8 mouse cellular contexts compared by ENCODE assay signal in the genomic region with DNA sequence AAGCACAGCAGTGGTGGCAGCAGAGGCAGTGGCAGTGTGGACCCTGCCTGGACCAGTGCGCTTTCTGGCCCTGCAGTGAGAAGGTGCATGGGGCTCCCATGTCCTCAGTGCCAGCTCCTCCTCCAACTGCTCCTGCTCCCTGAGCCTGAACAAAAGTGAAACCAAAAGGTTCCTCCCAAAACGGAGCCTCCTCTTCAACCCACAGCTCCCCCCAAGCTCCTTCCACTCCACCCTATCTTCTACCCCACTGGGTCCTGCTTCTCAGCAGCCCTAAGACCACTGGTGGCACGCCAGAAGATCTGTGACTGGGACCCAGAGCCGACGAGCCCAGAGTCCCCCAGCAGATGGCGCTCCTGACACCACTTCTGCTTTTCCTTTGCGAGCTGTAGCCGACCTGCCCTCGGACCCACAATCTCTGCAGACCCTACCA.
DNase-seq lines count a peak whose midpoint lies in the region; ATAC-seq and TF ChIP-seq lines count a peak whose summit lies in the region.
"Not testable (repeated sequence)": the region's sequence is repeated elsewhere in the genome, so short reads cannot be mapped to it uniquely, and the experiment has no call there.

No protein-coding gene starts in this region.

- H3K4me3 ChIP-seq in forebrain, embryonic 11.5 days (ENCODE audit: low read depth, low read length); limb, embryonic 11.5 days (ENCODE audit: low read depth, low read length): not testable (repeated sequence)
- peak overlapping the region; percentile 30 for H3K4me3 ChIP-seq in heart, embryonic 13.5 days
- peak overlapping the region; percentile 43 for H3K4me3 ChIP-seq in olfactory bulb, adult 2 months (ENCODE audit: insufficient read depth, low read depth, low read length)

- not testable (repeated sequence) for H3K27me3 ChIP-seq in forebrain, embryonic 11.5 days (ENCODE audit: control insufficient read depth, insufficient read depth, low read length); heart, embryonic 13.5 days (replicated peaks); limb, embryonic 11.5 days (ENCODE audit: control insufficient read depth, insufficient read depth, low read length)

- H3K9me3 ChIP-seq in forebrain, embryonic 11.5 days (ENCODE audit: control insufficient read depth, low read length); heart, embryonic 13.5 days; limb, embryonic 11.5 days (ENCODE audit: control insufficient read depth, low read length): not testable (repeated sequence)

- peak; percentile 46; the same call in 1 of the 2 replicates for ATAC-seq in forebrain, embryonic 11.5 days (replicated peaks; ENCODE audit: low FRiP score)
- ATAC-seq in heart, embryonic 13.5 days (ENCODE audit: extremely low read depth, insufficient number of reproducible peaks, low FRiP score, low TSS enrichment), result not testable (repeated sequence)
- ATAC-seq in inflammation-experienced regulatory T-cells, adult 6 months, result peak; percentile 65
- peak; percentile 44; the same call in 1 of the 2 replicates for ATAC-seq in limb, embryonic 11.5 days (ENCODE audit: insufficient number of reproducible peaks, low FRiP score, low TSS enrichment, low read depth)
- peak; percentile 92 for ATAC-seq in megakaryocyte progenitor cell, adult 5-6 weeks (replicated peaks; ENCODE audit: poor library complexity)

- not testable (repeated sequence) for H3K4me1 ChIP-seq in forebrain, embryonic 11.5 days (replicated peaks; ENCODE audit: control insufficient read depth, insufficient read depth, low read length); heart, embryonic 13.5 days; limb, embryonic 11.5 days (ENCODE audit: control insufficient read depth, insufficient read depth, low read length); olfactory bulb, adult 2 months (ENCODE audit: control insufficient read depth, insufficient read depth, low read length)

- peak; percentile 14 for DNase-seq in 3134 (ENCODE audit: extremely low read depth, insufficient read length, low spot score)
- DNase-seq in adrenal gland, adult 2 months, result peak; percentile 30
- DNase-seq in forebrain, embryonic 11.5 days (ENCODE audit: low spot score); limb, embryonic 11.5 days (ENCODE audit: low spot score): not testable (repeated sequence)

- H3K9ac ChIP-seq in forebrain, embryonic 11.5 days (ENCODE audit: low read length); heart, embryonic 13.5 days; limb, embryonic 11.5 days (ENCODE audit: low read length): not testable (repeated sequence)

- TF ChIP-seq POLR2A in olfactory bulb, adult 2 months (IDR thresholded peaks at IDR 0.05; ENCODE audit: insufficient read depth, low read depth, low read length), result not testable (repeated sequence)

- WGBS in forebrain, embryonic 11.5 days, result 19% methylated on average over 3 of the region's 9 CpGs
- WGBS in heart, embryonic 13.5 days, result 7% methylated on average over 4 of the region's 9 CpGs
- WGBS in limb, embryonic 11.5 days, result 14% methylated on average over 2 of the region's 9 CpGs
- 1% methylated on average over 5 of the region's 9 CpGs for WGBS in olfactory bulb, adult 2 months

- H3K27ac ChIP-seq in forebrain, embryonic 11.5 days (ENCODE audit: low read depth, low read length); heart, embryonic 13.5 days (replicated peaks); limb, embryonic 11.5 days (replicated peaks; ENCODE audit: low read depth, low read length); olfactory bulb, adult 2 months (ENCODE audit: insufficient read depth, low read depth, low read length): not testable (repeated sequence)

- H3K36me3 ChIP-seq in forebrain, embryonic 11.5 days (ENCODE audit: control insufficient read depth, insufficient read depth, low read length); heart, embryonic 13.5 days; limb, embryonic 11.5 days (ENCODE audit: control insufficient read depth, insufficient read depth, low read length): not testable (repeated sequence)

- TF ChIP-seq CTCF in olfactory bulb, adult 2 months (IDR thresholded peaks at IDR 0.05; ENCODE audit: insufficient read depth, low read depth, low read length), result not testable (repeated sequence)

- not testable (repeated sequence) for H3K4me2 ChIP-seq in forebrain, embryonic 11.5 days (ENCODE audit: low read depth, low read length, severe bottlenecking); limb, embryonic 11.5 days (ENCODE audit: low read depth, severe bottlenecking)
- peak overlapping the region; percentile 42 for H3K4me2 ChIP-seq in heart, embryonic 13.5 days
